Mouse (Mus musculus) cerebellum, postnatal 4 days (tissue): ENCODE data around the gene Rapsn.
"Not testable (repeated sequence)": the region's sequence is repeated elsewhere in the genome, so short reads cannot be mapped to it uniquely, and the experiment has no call there.

Source experiments
- DNase-seq, 2 experiments: peaks; one replicate each; pipeline ENCODE4 v3.0.0; 2022; ENCODE audit warnings: low spot score in 2 of 2, mixed read lengths in 1 of 2

Rapsn gene

GRCm38 (mm10) chr2:91035385-91035784 lies at the start of gene Rapsn:
Gene Rapsn (plus strand): TSS chr2:91035620.
- DNase-seq, result no peak

- no peak for DNase-seq
These were observed 49.4 kb upstream of the Rapsn start for GRCm38 (mm10) chr2:90986055-90986454.

- DNase-seq, result no peak
These were observed 26.9 kb upstream of the Rapsn start for GRCm38 (mm10) chr2:91008536-91008935.

GRCm38 (mm10) chr2:91013881-91014280 lies 21.5 kb upstream of the Rapsn start:
- no peak for DNase-seq

- no peak for DNase-seq
These were observed 20.0 kb upstream of the Rapsn start for GRCm38 (mm10) chr2:91015386-91015785.

- DNase-seq, result no peak
These were observed 17.2 kb upstream of the Rapsn start for GRCm38 (mm10) chr2:91018061-91018788.

GRCm38 (mm10) chr2:91019911-91020310 lies 15.5 kb upstream of the Rapsn start:
- DNase-seq, result no peak

- not testable (repeated sequence) for DNase-seq
These were observed 13.2 kb upstream of the Rapsn start for GRCm38 (mm10) chr2:91022266-91022665.

- no peak for DNase-seq
These were observed 12.3 kb upstream of the Rapsn start for GRCm38 (mm10) chr2:91023131-91023530.

- DNase-seq, result no peak
These were observed 11.5 kb upstream of the Rapsn start for GRCm38 (mm10) chr2:91023956-91024355.

- DNase-seq, result no peak
These were observed 10.3 kb upstream of the Rapsn start for GRCm38 (mm10) chr2:91025081-91025516.

- DNase-seq, result no peak
These were observed 8.9 kb upstream of the Rapsn start for GRCm38 (mm10) chr2:91026491-91026890.

GRCm38 (mm10) chr2:91027391-91028214 lies 7.8 kb upstream of the Rapsn start:
- DNase-seq, result no peak

- no peak for DNase-seq
These were observed 4.2 kb upstream of the Rapsn start for GRCm38 (mm10) chr2:91031216-91031615.

GRCm38 (mm10) chr2:91033000-91033399 lies 2.4 kb upstream of the Rapsn start:
- no peak for DNase-seq

GRCm38 (mm10) chr2:91041786-91042185 lies 6.4 kb downstream of the Rapsn start:
- DNase-seq, result no peak

- no peak for DNase-seq
These were observed 7.4 kb downstream of the Rapsn start for GRCm38 (mm10) chr2:91042651-91043398.

GRCm38 (mm10) chr2:91044727-91045126 lies 9.3 kb downstream of the Rapsn start:
- no peak for DNase-seq

GRCm38 (mm10) chr2:91045805-91046204 lies 10.4 kb downstream of the Rapsn start:
- DNase-seq, result not testable (repeated sequence)

- no peak for DNase-seq
These were observed 11.9 kb downstream of the Rapsn start for GRCm38 (mm10) chr2:91047359-91047758.

GRCm38 (mm10) chr2:91051917-91052316 lies 16.5 kb downstream of the Rapsn start:
- no peak for DNase-seq

- no peak for DNase-seq
These were observed 17.3 kb downstream of the Rapsn start for GRCm38 (mm10) chr2:91052752-91053151.
